Mouse (Mus musculus): ENCODE data around the gene Rap1gap2. TPM values are rescaled to one million over a fixed set of nuclear protein-coding genes. Genes with fewer than 3 reads are reported as not detected.

The Rap1gap2 gene
- polyA plus RNA-seq, 1 experiment from 2014 or later, result 9.2 TPM

GRCm38 (mm10) chr11:74522487-74523209 lies 88.1 kb downstream of the Rap1gap2 start:
- WGBS, result 1% methylated on average over 87 of the region's 87 CpGs
- Histone ChIP-seq H3K9ac (replicated peaks; ENCODE audit: low read length) (peak overlapping the region; percentile 71), H3K36me3 (ENCODE audit: control insufficient read depth, insufficient read depth, low read length) (no peaks in the 10 kb centered on the region), H3K27ac (replicated peaks; ENCODE audit: low read depth, low read length) (0 out of 2 replicates have a peak overlapping the region, but pooled peaks have one; percentile 13), H3K9me3 (ENCODE audit: control insufficient read depth, low read length) (no peaks in the 10 kb centered on the region), H3K4me3 (replicated peaks; ENCODE audit: low read depth, low read length) (peak overlapping the region; percentile 61), H3K4me1 (ENCODE audit: control insufficient read depth, insufficient read depth, low read length) (peaks cover 21% of the 10 kb centered on the region), H3K27me3 (ENCODE audit: control insufficient read depth, insufficient read depth, low read length) (peaks cover 23% of the 10 kb centered on the region; the same call in 1 of the 2 replicates), H3K4me2 (ENCODE audit: low read length) (peak overlapping the region; percentile 99)
- ATAC-seq (ENCODE audit: low FRiP score, low TSS enrichment) (peak; percentile 49), DNase-seq (peak; percentile 68)

- peak overlapping the region; percentile 61 for H3K4me3 ChIP-seq (replicated peaks; ENCODE audit: low read depth, low read length)
- 0 out of 2 replicates have a peak overlapping the region, but pooled peaks have one; percentile 13 for H3K27ac ChIP-seq (replicated peaks; ENCODE audit: low read depth, low read length)
- peaks cover 23% of the 10 kb centered on the region; the same call in 1 of the 2 replicates for H3K27me3 ChIP-seq (ENCODE audit: control insufficient read depth, insufficient read depth, low read length)
- no peaks in the 10 kb centered on the region for H3K9me3 ChIP-seq (ENCODE audit: control insufficient read depth, low read length)
- WGBS, result 2% methylated on average over 29 of the region's 29 CpGs
- peaks cover 21% of the 10 kb centered on the region for H3K4me1 ChIP-seq (ENCODE audit: control insufficient read depth, insufficient read depth, low read length)
- peak overlapping the region; percentile 99 for H3K4me2 ChIP-seq (ENCODE audit: low read length)
- no peak for ATAC-seq (ENCODE audit: low FRiP score, low TSS enrichment)
- DNase-seq, result peak; percentile 63
- no peaks in the 10 kb centered on the region for H3K36me3 ChIP-seq (ENCODE audit: control insufficient read depth, insufficient read depth, low read length)
- peak overlapping the region; percentile 71 for H3K9ac ChIP-seq (replicated peaks; ENCODE audit: low read length)
Observed at GRCm38 (mm10) chr11:74521981-74522486, 88.7 kb downstream of the Rap1gap2 start.

- no peak overlapping the region for H3K4me2 ChIP-seq (ENCODE audit: low read length)
- no peaks in the 10 kb centered on the region for H3K9me3 ChIP-seq (ENCODE audit: control insufficient read depth, low read length)
- no peak for ATAC-seq (ENCODE audit: low FRiP score, low TSS enrichment)
- H3K27ac ChIP-seq (replicated peaks; ENCODE audit: low read depth, low read length), result no peak overlapping the region
- no peak for DNase-seq
- no peaks in the 10 kb centered on the region for H3K36me3 ChIP-seq (ENCODE audit: control insufficient read depth, insufficient read depth, low read length)
- no peak overlapping the region for H3K4me3 ChIP-seq (replicated peaks; ENCODE audit: low read depth, low read length)
- H3K9ac ChIP-seq (replicated peaks; ENCODE audit: low read length), result no peak overlapping the region
- 93% methylated on average over 3 of the region's 3 CpGs for WGBS
- peaks cover 21% of the 10 kb centered on the region for H3K4me1 ChIP-seq (ENCODE audit: control insufficient read depth, insufficient read depth, low read length)
- H3K27me3 ChIP-seq (ENCODE audit: control insufficient read depth, insufficient read depth, low read length), result peaks cover 23% of the 10 kb centered on the region; the same call in 1 of the 2 replicates
Observed at GRCm38 (mm10) chr11:74520201-74520600, 90.5 kb downstream of the Rap1gap2 start.

- H3K4me3 ChIP-seq (replicated peaks; ENCODE audit: low read depth, low read length), result no peak overlapping the region
- DNase-seq (no peak), ATAC-seq (ENCODE audit: low FRiP score, low TSS enrichment) (no peak)
- no peak overlapping the region for H3K27ac ChIP-seq (replicated peaks; ENCODE audit: low read depth, low read length)
- 86% methylated on average over 5 of the region's 5 CpGs for WGBS
- no peak overlapping the region for H3K9ac ChIP-seq (replicated peaks; ENCODE audit: low read length)
- H3K4me1 ChIP-seq (ENCODE audit: control insufficient read depth, insufficient read depth, low read length), result no peaks in the 10 kb centered on the region
- no peaks in the 10 kb centered on the region for H3K36me3 ChIP-seq (ENCODE audit: control insufficient read depth, insufficient read depth, low read length)
- H3K9me3 ChIP-seq (ENCODE audit: control insufficient read depth, low read length), result no peaks in the 10 kb centered on the region
- H3K27me3 ChIP-seq (ENCODE audit: control insufficient read depth, insufficient read depth, low read length), result peaks cover 6% of the 10 kb centered on the region; the same call in 1 of the 2 replicates
- no peak overlapping the region for H3K4me2 ChIP-seq (ENCODE audit: low read length)
Observed at GRCm38 (mm10) chr11:74516112-74516511, 94.6 kb downstream of the Rap1gap2 start.

- Histone ChIP-seq H3K36me3 (ENCODE audit: control insufficient read depth, insufficient read depth, low read length) (no peaks in the 10 kb centered on the region), H3K27me3 (ENCODE audit: control insufficient read depth, insufficient read depth, low read length) (no peaks in the 10 kb centered on the region), H3K9ac (replicated peaks; ENCODE audit: low read length) (no peak overlapping the region), H3K27ac (replicated peaks; ENCODE audit: low read depth, low read length) (no peak overlapping the region), H3K9me3 (ENCODE audit: control insufficient read depth, low read length) (no peaks in the 10 kb centered on the region), H3K4me3 (replicated peaks; ENCODE audit: low read depth, low read length) (no peak overlapping the region), H3K4me1 (ENCODE audit: control insufficient read depth, insufficient read depth, low read length) (no peaks in the 10 kb centered on the region), H3K4me2 (ENCODE audit: low read length) (no peak overlapping the region)
- DNase-seq (no peak), ATAC-seq (ENCODE audit: low FRiP score, low TSS enrichment) (no peak)
- WGBS, result 87% methylated on average over 3 of the region's 3 CpGs
Observed at GRCm38 (mm10) chr11:74515046-74515445, 95.7 kb downstream of the Rap1gap2 start.

GRCm38 (mm10) chr11:74512595-74512994 lies 98.1 kb downstream of the Rap1gap2 start:
- Histone ChIP-seq H3K4me1 (ENCODE audit: control insufficient read depth, insufficient read depth, low read length) (no peaks in the 10 kb centered on the region), H3K9me3 (ENCODE audit: control insufficient read depth, low read length) (no peaks in the 10 kb centered on the region), H3K9ac (replicated peaks; ENCODE audit: low read length) (no peak overlapping the region), H3K36me3 (ENCODE audit: control insufficient read depth, insufficient read depth, low read length) (no peaks in the 10 kb centered on the region), H3K27ac (replicated peaks; ENCODE audit: low read depth, low read length) (no peak overlapping the region), H3K4me3 (replicated peaks; ENCODE audit: low read depth, low read length) (no peak overlapping the region), H3K27me3 (ENCODE audit: control insufficient read depth, insufficient read depth, low read length) (no peaks in the 10 kb centered on the region), H3K4me2 (ENCODE audit: low read length) (no peak overlapping the region)
- DNase-seq (no peak), ATAC-seq (ENCODE audit: low FRiP score, low TSS enrichment) (no peak)
- WGBS, result 91% methylated on average over 10 of the region's 10 CpGs

GRCm38 (mm10) chr11:74506275-74506674 lies 104.4 kb downstream of the Rap1gap2 start:
- Histone ChIP-seq H3K27ac (replicated peaks; ENCODE audit: low read depth, low read length) (no peak overlapping the region), H3K4me3 (replicated peaks; ENCODE audit: low read depth, low read length) (no peak overlapping the region), H3K27me3 (ENCODE audit: control insufficient read depth, insufficient read depth, low read length) (no peaks in the 10 kb centered on the region), H3K4me2 (ENCODE audit: low read length) (no peak overlapping the region), H3K9ac (replicated peaks; ENCODE audit: low read length) (no peak overlapping the region), H3K4me1 (ENCODE audit: control insufficient read depth, insufficient read depth, low read length) (peaks cover 2% of the 10 kb centered on the region; the same call in 1 of the 2 replicates), H3K9me3 (ENCODE audit: control insufficient read depth, low read length) (no peaks in the 10 kb centered on the region), H3K36me3 (ENCODE audit: control insufficient read depth, insufficient read depth, low read length) (no peaks in the 10 kb centered on the region)
- WGBS, result 46% methylated on average over 6 of the region's 6 CpGs
- DNase-seq, result peak; percentile 53
- ATAC-seq (ENCODE audit: low FRiP score, low TSS enrichment), result no peak

- Histone ChIP-seq H3K36me3 (ENCODE audit: control insufficient read depth, insufficient read depth, low read length) (no peaks in the 10 kb centered on the region), H3K9ac (replicated peaks; ENCODE audit: low read length) (no peak overlapping the region), H3K27ac (replicated peaks; ENCODE audit: low read depth, low read length) (no peak overlapping the region), H3K4me3 (replicated peaks; ENCODE audit: low read depth, low read length) (no peak overlapping the region), H3K4me1 (ENCODE audit: control insufficient read depth, insufficient read depth, low read length) (peaks cover 2% of the 10 kb centered on the region; the same call in 1 of the 2 replicates), H3K4me2 (ENCODE audit: low read length) (no peak overlapping the region), H3K9me3 (ENCODE audit: control insufficient read depth, low read length) (no peaks in the 10 kb centered on the region), H3K27me3 (ENCODE audit: control insufficient read depth, insufficient read depth, low read length) (no peaks in the 10 kb centered on the region)
- DNase-seq, result no peak
- no peak for ATAC-seq (ENCODE audit: low FRiP score, low TSS enrichment)
- 93% methylated on average over 8 of the region's 8 CpGs for WGBS
Observed at GRCm38 (mm10) chr11:74502485-74502884, 108.2 kb downstream of the Rap1gap2 start.

GRCm38 (mm10) chr11:74501989-74502388 lies 108.7 kb downstream of the Rap1gap2 start:
- H3K27me3 ChIP-seq (ENCODE audit: control insufficient read depth, insufficient read depth, low read length), result no peaks in the 10 kb centered on the region
- no peak overlapping the region for H3K4me3 ChIP-seq (replicated peaks; ENCODE audit: low read depth, low read length)
- DNase-seq (no peak), ATAC-seq (ENCODE audit: low FRiP score, low TSS enrichment) (no peak)
- H3K4me1 ChIP-seq (ENCODE audit: control insufficient read depth, insufficient read depth, low read length), result peaks cover 2% of the 10 kb centered on the region; the same call in 1 of the 2 replicates
- no peaks in the 10 kb centered on the region for H3K9me3 ChIP-seq (ENCODE audit: control insufficient read depth, low read length)
- H3K27ac ChIP-seq (replicated peaks; ENCODE audit: low read depth, low read length), result no peak overlapping the region
- no peak overlapping the region for H3K9ac ChIP-seq (replicated peaks; ENCODE audit: low read length)
- no peak overlapping the region for H3K4me2 ChIP-seq (ENCODE audit: low read length)
- no peaks in the 10 kb centered on the region for H3K36me3 ChIP-seq (ENCODE audit: control insufficient read depth, insufficient read depth, low read length)
